Mouse (Mus musculus): ENCODE results near the gene Elane. TPM values are rescaled to one million over a fixed set of nuclear protein-coding genes. Genes with fewer than 3 reads are reported as not detected.

The Elane gene
- polyA plus RNA-seq, 1 experiment, result not detected

DNA sequence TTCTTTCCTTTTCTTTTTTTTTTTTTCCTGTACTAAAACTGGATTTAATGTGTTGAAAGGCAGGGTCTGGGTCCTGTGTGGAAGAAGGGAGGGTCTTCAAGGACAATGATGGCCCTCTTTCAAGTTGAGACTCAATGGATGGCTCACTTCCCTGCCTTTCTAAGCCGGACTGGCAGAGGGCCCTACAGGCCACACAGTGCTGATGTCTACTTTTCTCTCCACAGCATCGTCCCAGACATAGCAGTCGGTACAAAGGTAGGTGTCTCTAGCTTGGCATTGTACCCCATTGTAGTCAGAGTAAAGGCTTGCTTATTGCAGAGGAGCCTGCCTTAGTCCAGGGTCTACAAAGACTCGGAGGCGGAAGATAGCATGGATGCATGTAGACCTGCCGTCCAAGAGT is 29.8 kb upstream of the Elane start:
- Histone ChIP-seq H3K27me3 (ENCODE audit: control insufficient read depth, insufficient read depth, insufficient read length) (no peaks in the 10 kb centered on the region), H3K36me3 (ENCODE audit: control insufficient read depth, insufficient read depth) (peaks cover 29% of the 10 kb centered on the region), H3ac (ENCODE audit: control insufficient read depth, insufficient read length) (peak overlapping the region; percentile 83), H3K4me3 (peak overlapping the region; percentile 98), H3K4me2 (ENCODE audit: low read depth) (peak overlapping the region; percentile 96), H3K79me2 (ENCODE audit: control insufficient read depth, insufficient read depth) (peaks cover 59% of the 10 kb centered on the region)
- no peak for TF ChIP-seq MYOG (IDR thresholded peaks at IDR 0.05; ENCODE audit: control insufficient read depth in 1 of 3, insufficient read depth in 1 of 3, insufficient read length in 2 of 3, low read depth in 2 of 3)

DNA sequence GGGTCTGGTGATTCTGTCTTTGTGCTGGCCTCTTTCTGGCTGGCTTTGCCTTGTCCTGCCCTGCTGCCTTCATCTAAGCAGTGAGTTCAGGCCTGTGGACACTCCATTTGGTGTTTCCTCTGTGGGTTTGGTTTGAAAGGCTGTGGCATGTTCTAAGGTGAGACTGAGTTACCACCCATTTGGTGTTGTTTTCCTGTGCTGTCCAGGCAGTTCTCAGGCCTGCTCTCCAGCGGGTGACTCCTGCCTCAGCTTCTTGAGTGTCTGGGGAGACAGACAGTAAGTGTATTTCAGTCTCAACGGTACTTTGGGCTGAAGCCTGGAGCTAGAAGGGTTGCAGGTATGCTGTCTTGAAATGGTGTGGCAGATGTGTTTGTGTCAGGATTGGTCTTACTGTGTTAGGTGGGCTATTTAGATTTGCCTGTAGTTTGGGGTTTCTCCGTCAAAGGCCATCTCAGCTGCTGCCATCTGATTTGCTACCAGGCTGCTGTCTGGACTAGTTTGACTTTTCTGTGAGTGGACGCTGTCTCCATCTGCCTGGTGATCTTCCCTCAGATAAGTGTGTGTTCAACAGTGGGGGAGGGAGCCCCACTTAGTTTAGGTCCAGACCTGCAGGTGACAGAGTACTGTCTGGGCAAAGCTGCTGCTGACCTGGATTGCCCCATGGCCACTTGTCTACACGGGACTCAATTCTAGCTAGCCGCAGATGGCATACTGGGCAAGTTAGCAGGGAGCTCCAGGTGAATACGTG is 29.2 kb upstream of the Elane start:
- Histone ChIP-seq H3K4me2 (ENCODE audit: low read depth) (peak overlapping the region; percentile 96), H3K79me2 (ENCODE audit: control insufficient read depth, insufficient read depth) (peaks cover 63% of the 10 kb centered on the region), H3K4me3 (peak overlapping the region; percentile 98), H3K36me3 (ENCODE audit: control insufficient read depth, insufficient read depth) (peaks cover 35% of the 10 kb centered on the region), H3ac (ENCODE audit: control insufficient read depth, insufficient read length) (peak overlapping the region; percentile 83), H3K27me3 (ENCODE audit: control insufficient read depth, insufficient read depth, insufficient read length) (no peaks in the 10 kb centered on the region)
- no peak for TF ChIP-seq MAX (IDR thresholded peaks at IDR 0.05; ENCODE audit: low read depth)
- TF ChIP-seq POLR2AphosphoS2 (IDR thresholded peaks at IDR 0.05; ENCODE audit: insufficient read length, low read depth), result no peak
- no peak for TF ChIP-seq TCF12 (IDR thresholded peaks at IDR 0.05; ENCODE audit: insufficient read depth, poor library complexity, severe bottlenecking)
- no peak for TF ChIP-seq POLR2A (IDR thresholded peaks at IDR 0.05; ENCODE audit: insufficient read length, low read depth)
- no peak for TF ChIP-seq SRF (IDR thresholded peaks at IDR 0.05; ENCODE audit: control insufficient read depth, insufficient read length, low read depth)
- no peak for TF ChIP-seq MYOD1 (IDR thresholded peaks at IDR 0.05; ENCODE audit: control insufficient read depth in 1 of 3, insufficient read length in 2 of 3, low read depth in 2 of 3)
- TF ChIP-seq E2F4 (IDR thresholded peaks at IDR 0.05; ENCODE audit: insufficient read depth), result no peak
- TF ChIP-seq TCF3 (IDR thresholded peaks at IDR 0.05; ENCODE audit: insufficient read length, low read depth), result no peak
- TF ChIP-seq CEBPB (IDR thresholded peaks at IDR 0.05; ENCODE audit: insufficient read depth, poor library complexity, severe bottlenecking), result no peak
- TF ChIP-seq MYOG (IDR thresholded peaks at IDR 0.05; ENCODE audit: control insufficient read depth in 1 of 3, insufficient read depth in 1 of 3, insufficient read length in 2 of 3, low read depth in 2 of 3), result no peak
- no peak for TF ChIP-seq REST (IDR thresholded peaks at IDR 0.05; ENCODE audit: insufficient read depth, insufficient read length)
- TF ChIP-seq USF1 (IDR thresholded peaks at IDR 0.05; ENCODE audit: low read depth), result no peak

- H3K4me3 ChIP-seq, result peak overlapping the region; percentile 98
- TF ChIP-seq TCF3 (IDR thresholded peaks at IDR 0.05; ENCODE audit: insufficient read length, low read depth) (no peak), POLR2A (IDR thresholded peaks at IDR 0.05; ENCODE audit: insufficient read length, low read depth) (peak; percentile 30), TCF12 (IDR thresholded peaks at IDR 0.05; ENCODE audit: insufficient read depth, poor library complexity, severe bottlenecking) (no peak), POLR2AphosphoS2 (IDR thresholded peaks at IDR 0.05; ENCODE audit: insufficient read length, low read depth) (peak; percentile 11), SRF (IDR thresholded peaks at IDR 0.05; ENCODE audit: control insufficient read depth, insufficient read length, low read depth) (no peak)
- peaks cover 63% of the 10 kb centered on the region for H3K79me2 ChIP-seq (ENCODE audit: control insufficient read depth, insufficient read depth)
- H3K4me2 ChIP-seq (ENCODE audit: low read depth), result peak overlapping the region; percentile 96
- H3K36me3 ChIP-seq (ENCODE audit: control insufficient read depth, insufficient read depth), result peaks cover 41% of the 10 kb centered on the region
- no peaks in the 10 kb centered on the region for H3K27me3 ChIP-seq (ENCODE audit: control insufficient read depth, insufficient read depth, insufficient read length)
- peak overlapping the region; percentile 83 for H3ac ChIP-seq (ENCODE audit: control insufficient read depth, insufficient read length)
These were observed 28.6 kb upstream of the Elane start for GRCm38 (mm10) chr10:79857452-79857811.

- no peak overlapping the region for H3ac ChIP-seq (ENCODE audit: control insufficient read depth, insufficient read length)
- peaks cover 63% of the 10 kb centered on the region for H3K79me2 ChIP-seq (ENCODE audit: control insufficient read depth, insufficient read depth)
- H3K4me2 ChIP-seq (ENCODE audit: low read depth), result peak overlapping the region; percentile 96
- peaks cover 45% of the 10 kb centered on the region for H3K36me3 ChIP-seq (ENCODE audit: control insufficient read depth, insufficient read depth)
- H3K27me3 ChIP-seq (ENCODE audit: control insufficient read depth, insufficient read depth, insufficient read length), result no peaks in the 10 kb centered on the region
- TF ChIP-seq POLR2AphosphoS2 (IDR thresholded peaks at IDR 0.05; ENCODE audit: insufficient read length, low read depth) (no peak), REST (IDR thresholded peaks at IDR 0.05; ENCODE audit: insufficient read depth, insufficient read length) (no peak), MYOG (IDR thresholded peaks at IDR 0.05; ENCODE audit: control insufficient read depth in 1 of 3, insufficient read depth in 1 of 3, insufficient read length in 2 of 3, low read depth in 2 of 3) (no peak)
- peak overlapping the region; percentile 98 for H3K4me3 ChIP-seq
These were observed 28.2 kb upstream of the Elane start for GRCm38 (mm10) chr10:79857894-79858293.

- TF ChIP-seq REST (IDR thresholded peaks at IDR 0.05; ENCODE audit: insufficient read depth, insufficient read length), result no peak
- TF ChIP-seq POLR2AphosphoS2 (IDR thresholded peaks at IDR 0.05; ENCODE audit: insufficient read length, low read depth), result no peak
- peak in 1 of 3 experiments; percentile 61 for TF ChIP-seq MYOG (IDR thresholded peaks at IDR 0.05; ENCODE audit: control insufficient read depth in 1 of 3, insufficient read depth in 1 of 3, insufficient read length in 2 of 3, low read depth in 2 of 3)
- TF ChIP-seq MAX (IDR thresholded peaks at IDR 0.05; ENCODE audit: low read depth), result no peak
- TF ChIP-seq POLR2A (IDR thresholded peaks at IDR 0.05; ENCODE audit: insufficient read length, low read depth), result peak; percentile 26
- TF ChIP-seq CEBPB (IDR thresholded peaks at IDR 0.05; ENCODE audit: insufficient read depth, poor library complexity, severe bottlenecking), result no peak
- TF ChIP-seq TCF12 (IDR thresholded peaks at IDR 0.05; ENCODE audit: insufficient read depth, poor library complexity, severe bottlenecking), result no peak
- TF ChIP-seq TCF3 (IDR thresholded peaks at IDR 0.05; ENCODE audit: insufficient read length, low read depth), result no peak
- TF ChIP-seq MYOD1 (IDR thresholded peaks at IDR 0.05; ENCODE audit: control insufficient read depth in 1 of 3, insufficient read length in 2 of 3, low read depth in 2 of 3), result peak in 2 of 3 experiments; percentile 15 to 21
- no peak for TF ChIP-seq USF1 (IDR thresholded peaks at IDR 0.05; ENCODE audit: low read depth)
- TF ChIP-seq SRF (IDR thresholded peaks at IDR 0.05; ENCODE audit: control insufficient read depth, insufficient read length, low read depth), result no peak
- no peak for TF ChIP-seq E2F4 (IDR thresholded peaks at IDR 0.05; ENCODE audit: insufficient read depth)
- Histone ChIP-seq H3K4me3 (peak overlapping the region; percentile 98), H3K27me3 (ENCODE audit: control insufficient read depth, insufficient read depth, insufficient read length) (no peaks in the 10 kb centered on the region), H3K79me2 (ENCODE audit: control insufficient read depth, insufficient read depth) (peaks cover 63% of the 10 kb centered on the region), H3K36me3 (ENCODE audit: control insufficient read depth, insufficient read depth) (peaks cover 50% of the 10 kb centered on the region), H3K4me2 (ENCODE audit: low read depth) (peak overlapping the region; percentile 96), H3ac (ENCODE audit: control insufficient read depth, insufficient read length) (no peak overlapping the region)
These were observed 27.5 kb upstream of the Elane start for GRCm38 (mm10) chr10:79858416-79859074.
